Mouse (Mus musculus) stomach, embryonic 16.5 days (tissue): ENCODE data around the gene Gabra2. TPM values are rescaled to one million over a fixed set of nuclear protein-coding genes. Genes with fewer than 3 reads are reported as not detected.

Experiments used
- ATAC-seq: fragments of 200-750 bp; cut with Nextera tagmentation; 2 replicates; pipeline ENCODE4 v1.8.0; 2017; ENCODE audit warnings: moderate number of reproducible peaks, moderate TSS enrichment; ENCODE audit not compliant: insufficient read depth, low FRiP score
- H3K27ac ChIP-seq: fragments of 300-500 bp; sonication (generic); 2 replicates; pipeline ENCODE4 v1.5.1; 2014; ENCODE audit warnings: low read length
- H3K27me3 ChIP-seq: fragments of 300-500 bp; sonication (generic); 2 replicates; pipeline ENCODE4 v1.6.1; 2014; ENCODE audit warnings: low read length, control low read depth, mixed read lengths; ENCODE audit not compliant: control insufficient read depth, insufficient read depth
- H3K36me3 ChIP-seq: fragments of 300-500 bp; sonication (generic); 2 replicates; pipeline ENCODE4 v1.6.1; 2014; ENCODE audit warnings: low read length; ENCODE audit not compliant: control insufficient read depth, insufficient read depth
- H3K4me1 ChIP-seq: fragments of 300-500 bp; sonication (generic); 2 replicates; pipeline ENCODE4 v1.6.1; 2014; ENCODE audit warnings: low read length, control low read depth, mixed read lengths; ENCODE audit not compliant: control insufficient read depth, insufficient read depth
- H3K4me2 ChIP-seq: fragments of 300-500 bp; sonication (generic); 2 replicates; pipeline ENCODE4 v1.6.1; 2014; ENCODE audit warnings: low read depth, low read length, mixed read lengths
- H3K4me3 ChIP-seq: fragments of 300-500 bp; sonication (generic); replicated peaks from 2 replicates; pipeline ENCODE4 v1.5.1; 2014; ENCODE audit warnings: mild to moderate bottlenecking, low read length
- H3K9ac ChIP-seq: fragments of 300-500 bp; sonication (generic); 2 replicates; pipeline ENCODE4 v1.6.1; 2014; ENCODE audit warnings: low read length
- H3K9me3 ChIP-seq: fragments of 300-500 bp; sonication (generic); replicated peaks from 2 replicates; pipeline ENCODE4 v1.6.1; 2016; ENCODE audit warnings: low read length, control low read depth; ENCODE audit not compliant: control insufficient read depth
- WGBS: fragments of 180-500 bp; shearing (Covaris S2); extraction: QIAGEN DNeasy Blood & Tissue Kit; methylation state at CpG from one replicate; pipeline ENCODE4 v1.1.7; 2014; 5-methylcytosine and 5-hydroxymethylcytosine counted together
- polyA plus RNA-seq: library from polyadenylated mRNA; unstranded; fragments of >200 nt; fragmentation: Nextera tagmentation; extraction: Ambion mirVana; gene quantifications from 2 replicates; pipeline ENCODE4 v1.2.1, GENCODE M21; 2015

Gene Gabra2
- polyA plus RNA-seq, 1 experiment from 2014 or later: 1.5 TPM

DNA sequence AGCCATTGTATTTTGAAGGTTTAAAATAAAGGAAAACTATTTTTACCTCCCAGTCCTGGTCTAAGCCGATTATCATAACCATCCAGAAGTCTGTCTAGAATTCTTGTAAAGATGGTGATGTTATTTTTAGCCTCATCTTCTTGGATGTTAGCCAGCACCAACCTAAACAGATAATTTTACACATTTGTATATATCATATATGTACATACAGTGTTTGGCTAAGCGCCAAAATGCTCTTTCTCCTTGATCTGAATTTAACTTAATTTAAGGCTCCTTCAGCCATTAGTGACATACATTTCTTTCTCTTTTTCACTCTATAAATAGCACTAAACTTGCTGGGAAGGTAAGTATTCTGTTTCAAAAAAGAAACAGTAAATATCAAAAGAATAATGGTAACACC, 3.7 kb downstream of the Gabra2 start:
- Histone ChIP-seq H3K9me3 (no peaks in the 10 kb centered on the region), H3K4me2 (no peak overlapping the region), H3K27me3 (peaks cover 12% of the 10 kb centered on the region; the same call in 1 of the 2 replicates), H3K36me3 (no peaks in the 10 kb centered on the region), H3K9ac (no peak overlapping the region), H3K27ac (no peak overlapping the region), H3K4me1 (no peaks in the 10 kb centered on the region), H3K4me3 (no peak overlapping the region)
- no peak for ATAC-seq
- 52% methylated on average over 2 of the region's 2 CpGs for WGBS

DNA sequence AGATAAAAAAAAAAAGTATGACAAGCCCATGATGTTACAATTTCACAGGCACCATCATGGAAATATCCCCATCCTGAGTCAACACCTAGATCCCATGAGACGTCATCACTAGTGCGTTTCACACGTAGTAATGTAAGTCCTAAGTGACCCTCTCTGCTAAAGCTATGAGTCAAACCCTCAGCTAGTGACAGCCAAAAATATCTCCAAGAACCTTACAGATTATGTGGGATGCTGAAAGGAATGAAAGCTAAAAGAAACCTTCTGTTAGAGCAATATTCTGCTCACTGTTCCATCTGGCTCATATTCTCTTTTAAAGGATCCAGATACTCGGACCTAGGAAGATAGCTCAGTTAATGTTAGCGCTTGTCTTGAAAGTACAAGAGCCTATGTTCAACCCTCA, 16.8 kb downstream of the Gabra2 start:
- Histone ChIP-seq H3K27me3 (no peaks in the 10 kb centered on the region), H3K27ac (no peak overlapping the region), H3K4me3 (no peak overlapping the region), H3K4me1 (no peaks in the 10 kb centered on the region), H3K9ac (no peak overlapping the region), H3K9me3 (no peaks in the 10 kb centered on the region), H3K4me2 (no peak overlapping the region), H3K36me3 (no peaks in the 10 kb centered on the region)
- ATAC-seq: no peak
- 87% methylated on average over 5 of the region's 5 CpGs for WGBS

- ATAC-seq: no peak
- Histone ChIP-seq H3K27ac (no peak overlapping the region), H3K36me3 (no peaks in the 10 kb centered on the region), H3K4me2 (no peak overlapping the region), H3K27me3 (no peaks in the 10 kb centered on the region), H3K4me3 (no peak overlapping the region), H3K9ac (no peak overlapping the region), H3K4me1 (no peaks in the 10 kb centered on the region), H3K9me3 (no peaks in the 10 kb centered on the region)
- 58% methylated on average over 3 of the region's 3 CpGs for WGBS
Measured at GRCm38 (mm10) chr5:71061696-71062095, 34.0 kb downstream of the Gabra2 start.

DNA sequence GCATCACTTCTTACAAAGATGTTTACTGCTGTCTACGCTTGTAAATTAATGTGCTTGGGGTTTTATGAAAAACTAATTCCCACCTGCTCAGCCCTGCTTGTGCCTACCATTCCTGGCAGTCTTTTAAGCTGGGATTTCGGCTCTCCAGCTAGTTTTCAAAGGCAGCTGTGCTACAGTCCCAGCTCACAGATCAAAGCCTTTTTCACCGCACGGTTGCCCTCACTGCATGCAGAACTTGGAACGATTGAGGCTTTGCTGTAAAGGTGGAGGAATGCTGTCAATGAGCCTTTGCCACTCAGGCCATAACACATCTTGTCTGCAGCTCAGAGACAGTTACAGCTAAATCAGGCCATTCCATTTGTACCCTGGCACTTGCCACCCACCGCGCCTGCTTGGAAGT, 37.6 kb downstream of the Gabra2 start:
- Histone ChIP-seq H3K27ac (no peak overlapping the region), H3K4me3 (no peak overlapping the region), H3K4me1 (no peaks in the 10 kb centered on the region), H3K27me3 (no peaks in the 10 kb centered on the region), H3K9ac (no peak overlapping the region), H3K4me2 (no peak overlapping the region), H3K36me3 (no peaks in the 10 kb centered on the region), H3K9me3 (no peaks in the 10 kb centered on the region)
- no peak for ATAC-seq
- WGBS: 71% methylated on average over 7 of the region's 7 CpGs

DNA sequence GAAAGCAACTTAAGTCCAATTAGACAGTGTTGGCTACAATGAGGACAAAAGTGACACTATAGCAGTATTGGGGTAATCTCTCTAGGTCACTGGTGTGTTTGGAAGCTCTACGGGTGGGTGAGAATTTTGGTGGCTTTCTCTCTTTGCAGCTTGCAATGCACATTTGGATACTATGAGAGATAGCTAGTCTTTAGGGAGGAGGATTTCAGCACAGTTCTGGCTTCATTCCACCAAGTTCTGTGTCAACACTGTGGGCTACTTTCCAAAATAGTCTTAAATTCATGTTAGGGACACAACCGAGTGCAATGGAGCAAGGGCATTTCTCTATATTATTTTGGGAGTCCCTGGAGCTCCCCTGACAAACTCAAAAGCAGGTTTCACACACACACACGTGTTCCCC, 58.3 kb downstream of the Gabra2 start:
- H3K27me3 ChIP-seq: no peaks in the 10 kb centered on the region
- H3K4me2 ChIP-seq: no peak overlapping the region
- H3K9ac ChIP-seq: no peak overlapping the region
- no peak for ATAC-seq
- H3K4me1 ChIP-seq: no peaks in the 10 kb centered on the region
- no peak overlapping the region for H3K27ac ChIP-seq
- no peaks in the 10 kb centered on the region for H3K9me3 ChIP-seq
- no peak overlapping the region for H3K4me3 ChIP-seq
- WGBS: 68% methylated on average over 3 of the region's 3 CpGs
- no peaks in the 10 kb centered on the region for H3K36me3 ChIP-seq

DNA sequence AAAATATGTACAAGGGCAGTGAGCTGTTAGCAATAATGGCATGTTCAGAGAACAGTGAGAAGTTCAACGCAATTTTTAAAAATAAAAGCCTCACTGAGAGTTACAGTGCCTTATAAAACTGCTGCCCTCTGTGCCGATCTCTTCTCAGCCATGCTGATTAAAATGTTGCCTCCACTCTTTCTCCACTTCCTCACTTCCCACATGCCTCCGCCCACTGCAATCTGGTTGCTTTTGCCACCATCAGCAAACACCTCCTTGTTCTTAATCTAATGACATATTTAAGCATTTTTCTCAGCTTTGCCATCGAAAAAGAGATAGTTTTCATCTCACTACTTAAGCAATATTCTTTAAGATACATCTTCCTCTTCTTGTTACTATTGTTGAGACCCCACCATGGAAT, 69.7 kb downstream of the Gabra2 start:
- Histone ChIP-seq H3K4me3 (no peak overlapping the region), H3K27me3 (no peaks in the 10 kb centered on the region), H3K4me2 (no peak overlapping the region), H3K9me3 (no peaks in the 10 kb centered on the region), H3K9ac (no peak overlapping the region), H3K36me3 (no peaks in the 10 kb centered on the region), H3K27ac (no peak overlapping the region), H3K4me1 (no peaks in the 10 kb centered on the region)
- ATAC-seq: no peak
- 82% methylated on average over 4 of the region's 4 CpGs for WGBS

DNA sequence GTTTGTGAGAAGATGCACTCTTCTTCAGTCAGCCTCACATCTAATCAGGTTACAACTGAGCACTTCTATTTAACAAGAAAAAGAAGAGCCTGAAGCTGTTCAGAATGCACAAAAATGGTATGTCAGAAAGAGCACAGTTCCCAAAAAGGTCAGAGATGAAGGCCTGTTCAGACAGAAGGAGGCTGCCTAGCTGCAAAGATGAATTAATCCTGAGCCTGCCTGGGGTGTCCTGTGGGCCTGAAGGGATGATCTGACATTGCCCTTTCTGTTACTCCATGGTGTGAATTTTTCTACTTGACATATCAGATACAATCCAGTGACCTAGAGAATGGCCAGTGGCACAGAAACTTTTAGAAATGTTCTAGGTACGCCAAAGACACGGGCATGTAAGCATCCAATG, 83.9 kb downstream of the Gabra2 start:
- H3K4me3 ChIP-seq: no peak overlapping the region
- H3K27ac ChIP-seq: no peak overlapping the region
- no peak for ATAC-seq
- no peak overlapping the region for H3K4me2 ChIP-seq
- H3K27me3 ChIP-seq: no peaks in the 10 kb centered on the region
- H3K36me3 ChIP-seq: no peaks in the 10 kb centered on the region
- no peaks in the 10 kb centered on the region for H3K9me3 ChIP-seq
- whole genome bisulfite sequencing: 74% methylated on average over 2 of the region's 2 CpGs
- no peaks in the 10 kb centered on the region for H3K4me1 ChIP-seq
- H3K9ac ChIP-seq: no peak overlapping the region

- Histone ChIP-seq H3K9me3 (no peaks in the 10 kb centered on the region), H3K27ac (no peak overlapping the region), H3K4me3 (no peak overlapping the region), H3K36me3 (no peaks in the 10 kb centered on the region), H3K27me3 (no peaks in the 10 kb centered on the region), H3K4me2 (no peak overlapping the region), H3K9ac (no peak overlapping the region), H3K4me1 (no peaks in the 10 kb centered on the region)
- WGBS: 37% methylated on average over 2 of the region's 2 CpGs
- ATAC-seq: no peak
Measured at GRCm38 (mm10) chr5:71011271-71011670, 84.4 kb downstream of the Gabra2 start.

DNA sequence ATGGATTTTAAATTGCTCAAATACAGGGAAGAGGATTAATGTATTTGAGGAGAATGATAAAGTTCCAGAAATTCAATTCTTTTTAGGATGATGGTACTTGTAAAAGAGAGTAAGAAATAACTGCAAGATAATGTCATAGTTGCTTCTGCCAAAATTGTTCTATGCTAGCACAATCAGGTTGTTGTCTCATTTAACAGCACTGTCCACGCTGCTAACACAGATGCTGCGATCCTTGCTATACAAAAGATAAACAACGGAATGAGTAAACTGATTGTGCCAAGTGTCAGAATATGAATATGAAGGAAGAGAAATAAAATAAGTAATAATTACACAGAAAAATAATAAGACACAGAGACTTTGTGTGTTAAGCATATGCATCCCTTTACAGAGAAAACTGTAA, 84.9 kb downstream of the Gabra2 start:
- 83% methylated on average over 3 of the region's 3 CpGs for WGBS
- no peak overlapping the region for H3K27ac ChIP-seq
- H3K27me3 ChIP-seq: no peaks in the 10 kb centered on the region
- no peaks in the 10 kb centered on the region for H3K4me1 ChIP-seq
- no peaks in the 10 kb centered on the region for H3K9me3 ChIP-seq
- ATAC-seq: no peak
- no peaks in the 10 kb centered on the region for H3K36me3 ChIP-seq
- no peak overlapping the region for H3K4me3 ChIP-seq
- H3K9ac ChIP-seq: no peak overlapping the region
- no peak overlapping the region for H3K4me2 ChIP-seq
